Mouse (Mus musculus) myocyte (in vitro differentiated cells): ENCODE data around the gene Nrp1.

Experiments
- MAX ChIP-seq: IDR thresholded peaks from one replicate; pipeline ENCODE4 v1.6.1; 2011; ENCODE audit warnings: low read depth, mild to moderate bottlenecking, control low read depth
- MYOD1 ChIP-seq, 3 experiments: IDR thresholded peaks; one replicate each; pipeline ENCODE4 v1.6.1; 2011; ENCODE audit warnings: control low read depth in 2 of 3, low read depth in 2 of 3, mild to moderate bottlenecking in 2 of 3, moderate library complexity in 1 of 3; ENCODE audit not compliant: insufficient read length in 2 of 3, control insufficient read depth in 1 of 3
- MYOG ChIP-seq, 3 experiments: IDR thresholded peaks; one replicate each; pipeline ENCODE4 v1.6.1; 2011; ENCODE audit warnings: control low read depth in 2 of 3, low read depth in 2 of 3, mild to moderate bottlenecking in 2 of 3; ENCODE audit not compliant: insufficient read length in 2 of 3, control insufficient read depth in 1 of 3, insufficient read depth in 1 of 3
- POLR2A ChIP-seq: IDR thresholded peaks from one replicate; pipeline ENCODE4 v1.6.1; 2011; ENCODE audit warnings: low read depth, mild to moderate bottlenecking, control low read depth, moderate library complexity; ENCODE audit not compliant: insufficient read length
- POLR2AphosphoS2 ChIP-seq: IDR thresholded peaks from one replicate; pipeline ENCODE4 v1.6.1; 2011; ENCODE audit warnings: low read depth, control low read depth; ENCODE audit not compliant: insufficient read length
- TCF12 ChIP-seq: IDR thresholded peaks from one replicate; pipeline ENCODE4 v1.6.1; 2011; ENCODE audit warnings: mild to moderate bottlenecking, control low read depth; ENCODE audit not compliant: poor library complexity, insufficient read depth, severe bottlenecking
- USF1 ChIP-seq: IDR thresholded peaks from one replicate; pipeline ENCODE4 v1.6.1; 2011; ENCODE audit warnings: low read depth, mild to moderate bottlenecking, control low read depth, moderate library complexity

- TF ChIP-seq POLR2AphosphoS2 (no peak), POLR2A (no peak), MAX (no peak), MYOD1 (IDR thresholded peaks at IDR 0.05; ENCODE audit: control insufficient read depth in 1 of 3, insufficient read length in 2 of 3, low read depth in 2 of 3) (no peak), MYOG (IDR thresholded peaks at IDR 0.05; ENCODE audit: control insufficient read depth in 1 of 3, insufficient read depth in 1 of 3, insufficient read length in 2 of 3, low read depth in 2 of 3) (no peak), USF1 (no peak), TCF12 (no peak)
Observed at GRCm38 (mm10) chr8:128327281-128327680, 31.1 kb upstream of the Nrp1 start.
